Mouse (Mus musculus): ENCODE data around the gene Klhl2. TPM values are rescaled to one million over a fixed set of nuclear protein-coding genes. Genes with fewer than 3 reads are reported as not detected.

Klhl2 gene
- 10 to 100 TPM; 39.8 to 45.3 TPM for total RNA-seq (2023)

DNA sequence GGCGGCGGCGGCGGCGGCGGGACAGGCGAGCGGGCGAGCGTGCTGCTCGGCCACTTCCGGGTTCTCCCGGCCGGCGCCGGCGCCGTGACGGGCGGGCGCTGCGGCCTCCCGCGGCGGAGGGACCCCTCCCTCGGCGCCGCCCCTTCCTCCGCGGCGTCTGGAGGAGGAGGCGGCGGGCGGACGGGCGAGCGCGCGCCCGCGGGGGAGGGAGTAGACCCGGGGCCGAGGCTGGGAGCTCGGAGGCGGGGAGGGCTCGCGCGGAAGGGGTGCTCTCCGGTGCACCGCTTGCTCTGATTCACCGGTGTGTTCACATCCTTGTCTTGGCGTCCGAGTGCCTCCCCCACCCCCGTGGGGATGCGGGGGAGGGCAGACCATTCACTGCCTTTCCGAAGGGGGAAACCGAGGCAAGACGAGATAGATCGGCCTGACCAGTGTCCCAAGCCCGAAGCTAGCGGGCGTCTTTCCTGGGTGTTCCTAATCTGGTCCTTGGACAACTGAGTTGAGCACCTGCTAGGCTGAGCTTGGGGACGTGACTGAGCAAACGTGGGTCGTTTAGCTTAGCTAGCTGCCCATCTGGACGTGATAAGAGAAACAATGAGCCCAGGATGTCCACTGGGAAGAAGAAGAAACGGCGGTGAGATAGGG is at the start of gene Klhl2:
Gene Klhl2 (minus strand): TSS at position 121 of the 645 bp plus-strand sequence.

DNA sequence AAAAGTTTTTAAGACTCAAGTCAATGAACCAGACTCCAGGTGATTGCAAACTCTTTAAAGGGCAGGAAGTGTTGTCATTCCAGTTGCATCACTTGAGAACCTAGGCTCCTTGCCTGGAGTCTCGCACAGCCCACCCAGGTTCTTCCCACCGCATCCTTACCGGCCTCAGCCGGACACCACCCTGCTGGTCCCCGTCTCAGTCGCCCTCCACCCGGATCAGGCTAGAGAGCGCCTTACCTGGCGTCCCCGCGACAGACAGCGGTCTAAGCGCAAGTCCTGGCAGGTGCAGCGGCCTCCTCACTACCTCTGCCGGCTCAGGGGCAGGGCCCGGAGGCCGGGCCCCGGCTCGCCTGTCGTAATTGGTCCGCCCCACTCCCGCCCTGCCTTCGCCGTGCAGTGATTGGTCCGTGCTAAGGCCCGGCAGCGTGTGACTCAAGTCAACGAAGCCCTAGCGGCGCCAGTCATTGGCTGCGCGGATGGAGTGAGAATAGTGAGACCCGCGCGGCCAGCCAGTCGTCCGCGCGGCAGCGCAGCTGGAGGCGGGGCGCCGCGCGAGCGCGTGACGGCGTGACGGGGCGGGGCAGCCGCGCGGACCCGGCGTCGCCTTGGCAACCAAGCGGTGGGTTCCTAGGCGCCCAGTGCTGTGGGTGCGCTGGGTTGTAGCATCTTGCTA is 116.4 kb downstream of the Klhl2 start, which contains the start of gene Msmo1:
Gene Msmo1 (minus strand): TSS at position 522 of the 673 bp plus-strand sequence.

DNA sequence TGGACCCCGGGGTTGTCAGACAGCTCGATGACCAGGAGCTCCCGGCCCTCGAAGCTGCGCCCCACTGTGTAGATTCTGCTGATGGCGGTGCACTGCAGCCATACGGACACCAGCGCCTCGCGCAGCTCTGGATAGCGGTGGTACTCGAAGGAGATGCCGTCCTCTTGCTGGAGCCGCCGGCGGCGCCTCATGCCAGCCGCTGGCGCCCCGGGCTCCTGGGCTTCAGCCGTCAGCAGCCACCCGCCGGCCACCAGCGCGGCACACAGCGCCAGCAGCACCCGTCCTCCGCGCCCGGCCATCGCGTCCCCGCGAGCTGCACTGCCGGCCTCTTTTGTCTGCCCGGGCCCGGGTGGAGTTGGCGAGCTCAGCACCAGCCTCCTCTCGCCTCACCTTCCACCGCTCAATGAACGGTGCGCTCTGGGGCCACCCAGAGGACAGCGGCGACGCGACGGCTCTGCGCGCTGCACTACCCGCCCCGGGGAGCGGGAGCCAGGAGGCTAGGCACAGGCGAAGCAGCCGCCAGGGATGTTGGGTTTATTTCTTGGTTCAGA is 157.1 kb downstream of the Klhl2 start, which contains the start of gene Cpe:
Gene Cpe (minus strand): TSS at position 404 of the 551 bp plus-strand sequence.

Other genes with a start within 250 kb of the Klhl2 start
- 1 to 10 TPM; 1.4 to 2.3 TPM for gene Cpe, start 157.0 kb downstream of the Klhl2 start, total RNA-seq (2023)
- 10 to 100 TPM; 29.2 to 31.7 TPM for gene Msmo1, start 116.2 kb downstream of the Klhl2 start, total RNA-seq (2023)
- 10 to 100 TPM; 28.9 to 33.4 TPM for gene Tmem192, start 97.2 kb upstream of the Klhl2 start, total RNA-seq (2023)
- gene Trim75, start 137.8 kb upstream of the Klhl2 start, total RNA-seq (2023), result not detected
- gene Trim61, start 168.5 kb upstream of the Klhl2 start, total RNA-seq (2023), result not detected
- not detected for gene Trim60, start 168.6 kb upstream of the Klhl2 start, total RNA-seq (2023)
- gene Apela, start 187.3 kb upstream of the Klhl2 start, total RNA-seq (2023), result not detected
- gene Gm10663, start 225.0 kb upstream of the Klhl2 start, total RNA-seq (2023), result not detected

Measured in neutrophil, adult 59 days (primary cell).